Mouse (Mus musculus) lung, adult 2 months (tissue): ENCODE results near the gene Gm20388.

Source experiments
- CTCF ChIP-seq: fragments of 200-500 bp; IDR thresholded peaks from 2 replicates; pipeline ENCODE4 v1.5.1; 2011; ENCODE audit warnings: mild to moderate bottlenecking, low read length, control low read depth; ENCODE audit not compliant: insufficient read depth
- POLR2A ChIP-seq: fragments of 200-500 bp; IDR thresholded peaks from 2 replicates; pipeline ENCODE4 v1.6.1; 2011; ENCODE audit warnings: low read depth, mild to moderate bottlenecking, control low read depth, low read length, borderline replicate concordance; ENCODE audit errors: extremely low read depth

GRCm38 (mm10) chr8:122925939-122926722 lies 3015.5 kb downstream of the Gm20388 start:
- no peak for TF ChIP-seq CTCF
- no peak for TF ChIP-seq POLR2A
